Mouse (Mus musculus) urinary bladder, postnatal 14 days (tissue): ENCODE measurements at regions not wholly inside any gene's neighbourhood (a gene's known extent, or its start where the extent isn't known, plus 50 kb on each side); places are given as distances from the start of the nearest gene placed in this dataset.

Experiments
- DNase-seq: peaks from one replicate; pipeline ENCODE4 v3.0.0; 2021; ENCODE audit warnings: low spot score

DNA sequence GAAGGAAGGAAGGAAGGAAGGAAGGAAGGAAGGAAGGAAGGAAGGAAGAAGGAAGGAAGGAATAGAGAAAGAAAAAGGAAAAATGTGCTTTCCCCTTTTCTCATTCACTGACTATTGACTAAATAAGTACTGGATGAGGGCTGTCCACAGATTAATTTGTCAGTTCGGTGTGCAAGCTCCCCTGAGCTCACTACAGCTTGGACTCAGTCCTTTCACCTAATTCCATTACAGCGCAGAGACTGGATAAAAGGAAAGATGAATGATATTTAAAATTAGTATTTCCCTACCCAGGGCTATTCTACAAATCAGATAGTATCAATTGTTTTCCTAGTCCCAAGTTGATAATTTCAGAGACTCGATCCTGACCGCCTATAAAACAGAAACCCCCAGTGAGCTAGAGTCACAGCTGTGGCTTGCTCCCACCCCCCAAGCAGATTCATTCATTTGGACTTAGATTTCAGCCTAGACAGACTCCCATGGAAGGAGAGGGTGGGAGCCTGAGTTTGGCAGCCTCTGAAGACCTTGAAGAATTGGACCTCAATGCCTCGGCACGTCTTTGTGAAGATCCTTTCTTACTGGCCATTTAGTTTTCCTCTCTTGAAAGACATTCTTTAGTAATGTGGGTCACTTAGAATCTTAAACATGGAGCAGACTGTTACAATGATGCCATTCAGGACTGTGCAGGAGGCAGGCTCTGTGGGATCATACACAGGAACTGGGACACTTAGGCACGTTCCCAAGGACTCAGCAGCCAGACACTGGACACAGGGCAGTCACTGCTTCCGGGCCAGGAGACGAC, 179.2 kb upstream of the Pabpc6 start:
- DNase-seq = no peak

DNA sequence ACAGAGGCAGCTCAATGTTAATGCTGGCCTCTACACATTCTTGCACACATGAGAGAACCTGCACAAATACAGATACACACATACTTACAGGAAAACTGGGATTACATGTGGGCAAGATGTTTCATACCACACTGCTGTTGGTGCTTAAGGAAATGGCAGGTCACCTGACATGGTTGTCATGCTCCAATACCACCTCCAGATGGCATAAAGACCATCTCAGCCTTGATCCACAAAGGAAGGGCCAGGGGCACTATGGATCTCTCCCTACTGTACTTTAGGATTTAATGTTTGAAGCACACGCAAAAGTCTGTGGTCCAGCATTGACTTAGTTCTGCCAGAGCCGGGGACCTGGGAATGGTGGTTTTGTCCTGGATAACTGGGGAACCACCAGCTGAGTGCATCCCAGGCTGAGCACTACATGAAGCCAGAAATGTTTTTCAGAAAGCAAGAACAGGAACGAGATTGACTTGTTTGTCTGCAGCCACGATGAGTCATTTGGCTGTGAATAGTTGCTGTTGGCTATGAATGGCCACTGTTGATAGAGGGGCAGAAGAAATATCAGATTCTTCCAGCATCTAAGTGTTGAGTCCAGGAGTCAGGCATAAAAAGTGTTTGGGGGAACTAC, 176.0 kb upstream of the Pabpc6 start:
- DNase-seq = no peak

DNA sequence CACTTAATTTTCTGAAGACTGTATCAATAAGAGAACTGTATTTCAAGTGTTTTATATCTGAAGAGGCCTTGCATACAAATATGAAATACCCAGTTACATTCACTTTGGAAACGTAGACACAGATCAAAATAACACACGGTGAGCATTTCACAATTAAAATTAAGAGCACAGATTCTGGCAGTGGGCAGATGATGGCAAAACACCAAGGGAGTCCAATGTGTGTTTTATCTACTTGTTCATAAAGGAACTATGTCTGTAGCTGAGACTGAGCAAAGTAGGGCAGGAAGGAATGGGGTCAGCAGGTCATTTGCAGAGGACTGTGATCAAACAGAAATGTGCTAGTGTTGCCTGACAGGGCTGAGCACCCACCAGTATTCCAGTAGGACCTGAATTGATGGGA, 171.6 kb upstream of the Pabpc6 start:
- no peak for DNase-seq

DNA sequence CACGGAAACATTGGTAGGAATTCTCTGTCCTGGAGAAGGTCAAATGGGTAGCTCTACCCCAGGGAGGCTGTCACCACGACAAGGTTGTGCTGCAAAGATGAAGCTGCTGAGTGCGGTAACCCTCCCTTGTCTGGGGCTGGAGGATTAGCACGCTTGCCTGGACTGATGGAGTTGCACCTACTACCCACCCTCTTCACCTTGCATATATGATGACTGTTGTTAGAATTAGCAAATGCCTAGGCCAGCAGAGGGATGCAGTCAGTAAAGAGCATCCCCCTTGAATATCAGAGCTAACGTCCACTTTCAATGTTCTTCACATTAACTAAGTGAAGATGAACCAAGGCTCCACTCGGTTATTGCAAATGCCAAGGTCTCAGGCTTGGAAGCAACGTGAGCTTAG, 169.7 kb upstream of the Pabpc6 start:
- no peak for DNase-seq

DNA sequence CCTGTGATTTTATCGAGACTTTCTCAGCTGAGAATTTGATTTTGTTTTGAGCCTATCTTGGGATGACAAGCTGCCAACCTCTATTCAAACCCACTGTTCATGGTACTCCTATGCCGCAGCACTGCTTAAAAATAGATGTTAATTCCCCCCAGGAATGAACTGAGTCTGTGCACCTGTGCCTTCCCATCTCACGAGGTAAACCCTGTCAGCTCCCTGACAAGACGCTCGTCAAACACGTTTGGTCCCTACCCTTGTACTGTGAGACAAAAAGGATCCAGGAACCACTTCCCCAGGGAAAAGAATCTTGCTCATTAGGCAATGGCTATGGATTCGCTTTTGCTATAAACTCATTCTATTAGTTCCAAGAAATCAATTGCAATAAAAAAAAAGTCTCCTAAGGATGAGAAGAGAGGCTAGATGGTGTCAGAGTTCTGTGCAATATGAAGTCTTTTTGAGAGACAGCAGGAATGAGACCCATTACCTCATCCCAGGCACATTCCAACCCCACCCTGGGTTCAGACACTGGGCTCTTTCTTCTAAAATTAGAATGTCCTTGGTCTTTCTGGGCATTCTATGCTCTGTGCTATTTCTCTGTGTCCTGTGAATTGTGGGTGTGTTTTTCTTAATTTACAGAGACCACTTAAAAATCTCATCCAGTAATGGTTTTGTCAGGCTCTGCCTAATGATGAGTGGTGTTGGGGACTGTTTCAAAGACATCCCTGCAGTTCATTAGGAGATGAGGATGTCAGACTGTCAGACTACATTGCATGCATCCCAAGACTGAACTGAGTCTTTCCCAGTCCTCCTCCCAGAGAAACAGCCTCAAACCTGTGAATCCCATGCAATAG, 167.7 kb upstream of the Pabpc6 start:
- DNase-seq = no peak

DNA sequence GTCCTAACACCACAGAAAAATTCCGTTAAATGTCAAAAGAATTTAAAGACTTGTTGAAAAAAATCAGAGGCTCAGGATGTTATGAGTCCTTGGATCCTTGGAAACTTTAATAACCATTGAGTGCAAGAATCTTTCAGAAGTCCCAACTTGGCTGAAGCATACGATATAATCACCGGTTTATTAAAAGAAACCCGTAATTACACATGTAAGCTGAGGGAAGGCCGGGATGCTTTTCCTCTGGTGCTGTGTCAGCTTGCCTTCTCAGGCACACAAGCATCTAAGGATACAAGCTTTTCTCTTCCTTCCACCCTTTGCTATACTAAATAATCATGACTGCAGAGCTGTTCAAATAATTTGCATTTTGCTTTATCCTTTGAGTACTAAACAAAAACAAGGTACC, 160.4 kb upstream of the Pabpc6 start:
- no peak for DNase-seq

DNA sequence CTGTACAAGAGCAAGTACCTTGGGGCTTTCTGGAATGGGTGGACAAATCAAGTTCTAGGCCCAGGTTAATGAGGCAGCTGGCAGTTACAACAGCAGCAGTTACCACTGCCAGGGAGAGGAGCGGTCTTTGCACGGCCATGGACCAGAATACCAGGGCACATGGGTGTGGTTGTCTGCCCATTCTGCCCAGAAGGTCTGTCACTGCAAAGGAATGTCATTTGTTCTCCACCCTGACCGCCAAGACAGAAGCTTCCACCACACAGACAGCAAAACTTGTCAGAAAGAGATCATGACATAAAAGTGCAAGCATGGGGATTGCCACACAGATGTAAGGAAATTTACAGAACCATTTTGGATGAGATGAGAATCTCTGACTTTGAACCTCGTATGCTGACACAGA, 151.8 kb upstream of the Pabpc6 start:
- no peak for DNase-seq

DNA sequence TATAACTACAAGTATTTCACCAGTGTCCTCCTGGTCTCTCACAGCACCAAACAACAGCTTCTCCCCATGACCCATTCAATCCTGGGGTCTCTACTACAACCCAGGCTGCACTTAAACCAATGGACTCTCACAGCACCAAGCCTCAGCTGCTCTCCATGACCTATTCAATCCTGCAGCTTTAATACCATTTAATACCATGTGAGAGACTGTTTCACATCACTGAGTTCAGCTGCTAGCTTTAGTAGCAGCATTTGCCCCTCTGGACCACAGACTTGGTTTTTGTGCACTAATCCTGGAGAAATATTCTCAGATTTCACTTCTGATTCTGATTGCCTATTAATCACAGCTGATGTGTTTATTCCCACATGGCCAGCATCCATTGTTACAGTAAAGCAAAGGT, 147.5 kb upstream of the Pabpc6 start:
- DNase-seq = no peak

DNA sequence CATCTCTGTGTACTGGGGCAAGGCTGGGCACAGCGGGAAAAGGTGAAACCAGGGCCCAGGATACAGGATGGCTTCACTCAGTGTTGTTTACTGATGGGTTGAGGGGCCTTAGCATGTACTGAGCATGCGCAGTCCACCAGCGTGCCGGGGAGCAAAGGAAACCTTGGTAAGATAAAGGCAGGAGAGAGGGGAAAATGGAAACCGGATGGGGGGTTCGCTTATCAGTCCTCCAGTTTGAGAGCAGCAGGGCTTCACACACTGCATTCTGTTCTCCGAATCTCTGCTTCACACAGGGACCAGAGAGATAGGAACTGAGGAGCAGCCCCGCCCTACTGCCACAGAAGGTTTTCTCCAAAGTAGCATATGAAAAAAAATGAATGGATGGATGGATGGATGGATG, 127.6 kb upstream of the Pabpc6 start:
- DNase-seq = no peak

DNA sequence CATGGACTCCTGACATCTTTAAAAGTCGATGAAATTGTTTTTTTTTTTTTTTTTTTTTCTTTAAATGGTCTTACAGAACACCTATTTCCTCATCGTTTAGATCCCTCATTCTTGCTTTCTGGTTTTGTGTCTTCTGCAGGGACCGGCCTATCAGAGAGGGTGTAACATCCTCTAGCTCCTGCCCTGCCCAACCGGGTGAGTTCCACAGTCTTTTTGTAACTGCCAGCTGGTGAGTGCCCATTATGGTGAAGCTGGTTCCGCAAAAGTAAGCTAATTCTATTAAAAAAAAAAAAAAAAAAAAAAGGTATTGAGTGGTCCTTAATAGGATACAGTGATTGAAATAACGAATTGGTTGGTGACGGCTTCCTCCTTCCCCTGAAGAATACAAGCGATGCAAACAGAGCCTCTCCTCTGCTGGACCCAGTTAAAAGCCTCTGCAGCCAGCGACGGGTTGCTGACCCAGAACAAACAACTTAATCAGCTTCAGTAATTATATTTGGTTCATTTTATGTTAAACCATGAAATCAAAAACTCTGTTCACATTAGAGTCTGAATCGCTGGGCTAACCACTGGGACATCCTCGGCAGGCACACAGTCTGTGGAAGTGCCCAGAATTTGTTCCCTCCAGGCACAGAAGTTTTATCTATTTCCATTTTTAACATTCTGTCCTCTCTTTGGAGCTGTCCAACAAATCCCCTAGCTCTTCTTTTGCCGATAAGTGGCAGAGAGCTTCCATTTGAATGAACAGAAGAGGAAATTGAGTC, 126.9 kb upstream of the Pabpc6 start:
- no peak for DNase-seq

DNA sequence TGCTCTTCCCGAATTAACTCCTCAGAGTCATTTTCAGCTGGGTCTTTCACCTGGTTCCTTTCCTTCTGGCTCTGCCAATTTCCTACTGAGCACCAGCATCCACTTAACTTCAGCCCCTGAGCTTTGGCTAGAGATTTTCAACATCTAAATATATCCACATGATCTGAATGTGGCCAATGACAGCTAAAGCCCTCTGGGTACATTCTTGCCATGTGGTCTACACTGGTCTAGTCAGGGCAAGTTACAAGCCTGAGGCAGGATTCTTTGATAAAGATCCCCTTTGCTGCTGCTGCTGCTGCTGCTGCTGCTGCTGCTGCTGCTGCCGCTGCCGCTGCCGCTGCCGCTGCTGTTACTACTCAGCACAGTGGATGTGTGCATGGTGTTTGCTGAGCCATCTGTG, 109.3 kb upstream of the Pabpc6 start:
- DNase-seq = no peak

DNA sequence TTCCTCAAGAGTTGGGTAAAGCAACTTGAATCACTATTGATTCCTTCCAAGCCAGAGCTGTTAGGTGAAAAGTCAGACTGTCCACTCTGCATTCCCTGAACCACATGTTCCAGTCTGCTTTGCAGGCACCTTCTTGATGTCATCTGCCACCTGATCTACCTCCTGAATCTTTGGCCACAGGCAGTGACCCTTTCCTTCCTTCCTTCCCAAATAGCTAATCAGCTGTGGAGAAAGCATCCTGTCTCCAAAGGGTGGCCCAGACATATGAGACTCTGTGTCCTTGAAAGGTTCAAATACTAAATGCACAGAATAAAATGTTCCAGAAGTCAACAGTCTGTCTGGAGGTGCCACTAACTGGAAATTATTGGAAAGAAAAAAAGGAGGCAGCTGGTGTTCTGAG, 107.6 kb upstream of the Pabpc6 start:
- no peak for DNase-seq

DNA sequence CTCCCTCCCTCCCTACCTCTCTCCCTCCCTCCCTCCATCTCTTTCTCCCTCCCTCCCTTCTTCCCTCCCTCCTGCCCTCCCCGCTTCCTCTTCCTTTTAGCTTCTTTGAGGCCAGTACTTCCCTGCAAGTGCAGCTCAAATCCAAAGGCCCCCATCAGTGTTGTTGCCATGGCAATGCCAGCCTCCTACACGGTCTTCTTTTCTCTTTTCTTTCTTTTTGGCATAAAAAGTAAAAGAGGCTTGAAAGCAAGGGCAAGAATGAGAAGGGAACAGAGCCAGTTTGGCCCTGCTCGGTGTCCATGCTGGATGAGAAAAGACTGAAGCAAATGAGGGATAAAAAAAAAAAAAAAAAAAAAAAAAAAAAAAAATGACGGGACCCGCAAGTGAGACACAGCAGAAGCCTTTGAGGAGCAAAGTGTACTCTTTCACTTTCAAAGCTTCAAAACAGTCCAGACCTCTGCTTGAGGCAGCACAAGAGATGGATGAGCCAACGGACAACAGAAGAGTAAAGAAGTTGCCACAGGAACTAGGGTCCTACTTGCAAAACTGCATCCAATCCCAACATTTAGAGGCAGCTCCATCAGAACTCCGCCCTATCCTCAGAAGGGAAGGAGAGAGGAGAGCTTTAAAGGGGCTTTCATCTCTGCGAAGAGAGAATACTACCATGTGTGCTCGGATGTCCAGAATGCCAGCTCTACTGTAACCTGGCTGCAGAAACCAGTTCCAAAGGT, 106.9 kb upstream of the Pabpc6 start:
- no peak for DNase-seq

DNA sequence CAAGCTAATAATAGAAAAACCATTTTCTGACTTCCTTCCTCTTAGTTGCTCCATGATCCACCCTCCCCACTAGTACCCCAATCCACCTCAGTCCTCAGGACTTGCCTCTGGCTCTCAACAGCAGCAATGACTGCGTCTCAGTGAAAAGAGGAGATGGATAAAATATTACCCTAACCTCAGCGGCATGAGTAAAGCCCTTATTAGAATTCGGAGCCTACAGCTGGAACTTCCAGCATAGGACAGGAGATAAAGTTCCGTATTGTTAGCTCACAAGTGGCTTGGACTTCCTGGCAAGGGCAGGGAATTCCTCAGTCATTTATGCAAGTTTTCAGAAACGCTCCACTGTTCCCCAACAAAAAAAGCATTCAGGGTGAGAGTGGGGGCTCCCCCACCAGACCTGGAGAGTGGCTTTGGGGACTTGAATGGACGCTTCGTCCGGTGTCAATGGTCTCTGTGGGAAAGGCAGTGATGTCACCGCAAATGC, 106.2 kb upstream of the Pabpc6 start:
- no peak for DNase-seq

DNA sequence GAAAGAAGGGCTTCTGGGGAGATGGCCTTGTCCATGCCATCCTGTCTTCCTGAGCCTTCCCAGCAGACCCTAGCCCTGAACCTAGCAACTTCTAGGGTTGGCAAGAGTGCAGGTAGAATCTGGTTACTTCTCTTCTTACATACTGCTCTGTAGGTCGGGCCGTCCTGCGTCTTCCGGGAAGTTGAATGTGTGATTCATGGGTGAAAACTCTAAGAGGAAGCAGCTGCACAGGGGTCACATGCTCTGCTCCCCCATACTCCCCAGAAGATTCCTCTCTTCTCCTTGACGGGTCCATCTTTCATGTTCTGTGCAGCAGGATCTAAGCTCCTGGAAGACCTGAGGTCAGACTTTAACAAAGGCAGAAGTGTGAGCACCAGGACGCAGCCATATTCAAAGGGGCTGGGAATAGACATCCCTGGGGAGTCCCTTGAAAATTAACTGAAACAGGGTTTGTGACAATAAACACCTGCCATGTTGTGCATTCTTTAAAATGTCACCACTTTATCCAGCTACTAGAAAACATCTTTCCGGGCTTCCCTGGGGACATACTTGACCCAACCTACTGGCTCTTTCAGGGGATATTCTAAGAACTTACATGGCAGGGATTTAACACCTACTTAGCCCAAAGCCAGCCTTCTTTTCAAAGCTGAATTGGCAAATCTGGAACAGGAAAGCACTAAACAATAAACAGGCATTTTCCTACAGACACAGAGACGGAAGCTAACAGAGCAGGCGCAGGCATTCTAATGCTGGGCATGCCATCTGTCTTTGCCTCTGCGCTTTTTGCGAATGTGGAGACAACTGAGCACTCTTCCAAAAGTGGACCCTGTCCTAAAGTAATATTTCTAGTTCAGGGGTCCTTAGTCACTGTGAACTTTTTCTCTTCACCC, 105.5 kb upstream of the Pabpc6 start:
- no peak for DNase-seq

DNA sequence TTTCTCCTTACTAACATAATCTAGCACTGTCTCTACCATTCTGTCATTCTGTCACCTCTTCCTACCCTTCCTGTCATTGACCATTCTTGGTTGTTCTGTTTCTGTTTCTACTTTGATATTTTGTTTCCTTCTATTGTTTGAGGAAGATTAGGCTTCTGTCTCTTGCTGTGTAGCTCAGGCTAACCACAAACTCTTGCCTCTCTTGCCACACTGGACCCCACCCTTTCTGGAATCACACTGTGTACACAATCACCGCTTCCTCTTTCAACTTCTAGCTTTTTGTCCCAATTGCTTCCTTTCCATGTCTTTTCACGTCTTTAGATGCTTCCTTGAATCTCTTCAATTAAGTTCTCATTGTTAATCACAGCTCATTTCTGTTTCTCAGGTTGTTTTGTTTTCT, 104.2 kb upstream of the Pabpc6 start:
- DNase-seq = no peak

DNA sequence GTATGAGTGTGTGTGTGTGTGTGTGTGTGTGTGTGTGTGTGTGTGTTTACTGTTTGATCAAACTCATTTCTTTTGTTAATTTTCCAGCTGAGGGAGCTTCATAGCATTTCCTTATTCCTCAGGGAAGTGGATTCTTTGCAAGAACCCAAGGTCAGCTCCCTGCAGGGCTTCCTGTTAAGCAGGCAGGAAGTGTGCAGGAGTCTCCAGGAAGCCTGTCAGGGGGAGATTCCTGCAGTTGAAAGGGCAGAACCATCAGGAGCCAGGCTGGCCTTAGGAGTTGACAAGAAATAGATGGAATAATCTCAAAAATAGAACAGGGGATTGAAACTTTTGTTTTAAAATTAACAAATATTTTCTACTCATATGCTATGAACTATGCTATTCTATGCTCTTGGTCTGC, 98.8 kb upstream of the Pabpc6 start:
- DNase-seq = no peak

DNA sequence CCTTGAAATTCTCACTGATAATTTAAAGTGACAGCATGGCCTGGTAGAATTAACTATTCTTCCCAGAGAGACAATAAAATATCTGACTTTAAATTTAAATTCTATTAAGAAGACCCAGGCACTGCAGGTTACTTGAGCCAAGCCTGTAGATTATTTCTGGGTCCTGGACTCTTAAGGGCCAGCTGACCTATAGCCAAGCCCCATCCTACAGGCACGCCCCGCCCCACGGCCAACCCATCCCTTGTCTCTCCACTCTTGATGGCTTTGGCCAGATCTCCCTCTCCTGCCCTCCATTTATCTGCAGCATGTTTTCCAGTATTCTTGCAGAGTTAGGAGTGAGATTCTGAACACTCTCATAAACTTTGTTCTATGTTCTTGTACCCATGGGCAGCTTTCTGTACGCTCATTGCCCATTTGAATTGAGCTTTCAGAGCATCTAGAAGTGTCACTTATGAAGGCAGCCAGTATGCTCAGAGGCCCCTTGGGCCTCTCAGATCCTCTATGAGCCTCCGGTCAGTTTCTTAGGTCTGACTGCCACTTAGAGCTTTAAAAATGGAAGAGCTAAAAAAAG, 96.2 kb upstream of the Pabpc6 start:
- no peak for DNase-seq

DNA sequence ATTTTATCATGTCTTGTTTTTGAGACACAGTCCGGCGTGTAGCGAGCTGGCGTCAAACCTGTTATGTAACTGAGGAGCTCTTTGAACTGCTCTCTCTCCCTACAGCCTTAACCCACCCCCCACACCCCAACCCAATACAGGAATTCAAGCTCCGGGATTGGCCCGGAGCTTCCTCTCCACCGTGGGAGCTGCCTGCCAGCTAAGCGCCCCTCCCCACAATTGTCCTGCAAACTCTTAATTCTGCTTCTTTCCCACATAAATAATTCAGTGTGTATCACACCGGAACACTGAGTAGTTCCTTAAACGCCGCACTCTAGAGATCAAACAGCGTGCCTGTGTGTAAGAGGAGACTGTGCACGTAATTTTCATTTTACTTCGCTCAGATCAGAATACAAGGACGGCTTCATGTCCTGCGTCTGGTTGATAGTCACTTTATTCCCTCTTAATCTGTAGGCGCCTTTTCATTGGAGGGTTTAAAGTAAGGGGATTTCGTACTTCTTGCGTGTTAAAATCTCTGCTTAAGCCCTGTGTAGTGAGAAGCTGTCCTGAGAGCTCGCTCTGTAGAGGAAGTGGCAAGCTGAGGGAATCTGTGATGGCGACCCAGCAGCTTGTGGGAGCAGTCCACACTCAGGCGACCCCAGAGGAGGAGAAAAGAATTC, 95.3 kb upstream of the Pabpc6 start:
- DNase-seq = no peak
